Mouse (Mus musculus) lung, adult 2 months (tissue): ENCODE data around the gene Ifitm6. TPM values are rescaled to one million over a fixed set of nuclear protein-coding genes. Genes with fewer than 3 reads are reported as not detected.

Source experiments
- DNase-seq: peaks from one replicate; pipeline ENCODE4 v3.0.0; 2022
- H3K4me1 ChIP-seq: fragments of 200-500 bp; 2 replicates; pipeline ENCODE4 v1.6.1; 2011; ENCODE audit warnings: low read length; ENCODE audit not compliant: control insufficient read depth, insufficient read depth
- H3K4me3 ChIP-seq: fragments of 200-500 bp; replicated peaks from 2 replicates; pipeline ENCODE3; 2011; ENCODE audit warnings: low read depth, mild to moderate bottlenecking, control low read depth, low read length; ENCODE audit errors: extremely low read depth
- CTCF ChIP-seq: fragments of 200-500 bp; IDR thresholded peaks from 2 replicates; pipeline ENCODE4 v1.5.1; 2011; ENCODE audit warnings: mild to moderate bottlenecking, low read length, control low read depth; ENCODE audit not compliant: insufficient read depth
- POLR2A ChIP-seq: fragments of 200-500 bp; IDR thresholded peaks from 2 replicates; pipeline ENCODE4 v1.6.1; 2011; ENCODE audit warnings: low read depth, mild to moderate bottlenecking, control low read depth, low read length, borderline replicate concordance; ENCODE audit errors: extremely low read depth
- WGBS: fragments of 180-500 bp; shearing (Covaris S2); methylation state at CpG from one replicate; pipeline ENCODE4 v1.1.7; 2018; 5-methylcytosine and 5-hydroxymethylcytosine counted together
- polyA plus RNA-seq: library from polyadenylated mRNA; depleted of rRNA; stranded (reverse); fragments of >200 nt; gene quantifications from 2 replicates; pipeline ENCODE4 v1.2.3, GENCODE M21; 2012

Gene Ifitm6
- polyA plus RNA-seq, 1 experiment, result 24.3 TPM

DNA sequence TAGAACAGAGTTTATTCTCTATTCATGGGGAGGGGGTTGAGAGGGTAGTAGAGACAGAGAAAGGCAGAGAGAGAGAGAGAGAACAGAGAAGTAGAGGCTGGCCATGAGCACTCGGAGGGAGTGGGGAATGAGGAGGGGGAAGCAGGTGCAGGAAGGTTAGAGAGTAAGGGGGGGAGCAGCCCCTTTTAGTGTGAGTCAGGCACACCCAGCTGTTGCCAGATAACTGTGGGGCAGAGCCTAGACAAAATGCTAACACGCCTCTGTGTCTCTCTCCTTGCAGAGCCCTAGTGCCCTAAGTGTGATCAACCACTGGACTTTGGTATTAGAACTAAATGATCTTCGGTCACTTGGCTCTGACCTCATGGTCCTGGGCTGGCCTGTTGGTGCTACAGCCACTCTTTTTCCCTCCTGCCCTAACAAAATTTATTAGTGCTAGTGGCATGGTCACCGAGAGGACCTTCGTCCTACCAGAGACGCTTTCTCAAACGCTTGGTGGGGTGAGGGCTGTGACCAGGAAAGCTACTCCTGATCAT, 6.4 kb downstream of the Ifitm6 start:
- 94% methylated on average over 7 of the region's 7 CpGs for WGBS

GRCm38 (mm10) chr7:141010593-141010992, 7.1 kb downstream of the Ifitm6 start, which contains the start of gene Ifitm3:
Gene Ifitm3, minus strand, starts transcription at chr7:141010770.
- 3% methylated on average over 10 of the region's 10 CpGs for WGBS
- DNase-seq, result peak; percentile 58
- no peaks in the 10 kb centered on the region; the same call in 1 of the 2 replicates for H3K4me1 ChIP-seq
- H3K4me3 ChIP-seq, result peak within 1 kb of the TSS; percentile 93
- TF ChIP-seq CTCF (no peak), POLR2A (peak; percentile 93; the same call in 1 of the 2 replicates)

More for the DNA sequence above, 6.4 kb downstream of the Ifitm6 start:
- Histone ChIP-seq H3K4me3 (no peak overlapping the region), H3K4me1 (no peaks in the 10 kb centered on the region; the same call in 1 of the 2 replicates)
- DNase-seq, result no peak
- TF ChIP-seq CTCF (no peak), POLR2A (no peak)

- TF ChIP-seq CTCF (no peak), POLR2A (no peak; the same call in 1 of the 2 replicates)
- peak; percentile 21 for DNase-seq
- 49% methylated on average over 9 of the region's 9 CpGs for WGBS
- no peaks in the 10 kb centered on the region; the same call in 1 of the 2 replicates for H3K4me1 ChIP-seq
- H3K4me3 ChIP-seq, result peak overlapping the region; percentile 93
Measured at GRCm38 (mm10) chr7:141009665-141010064, 8.1 kb downstream of the Ifitm6 start.

- TF ChIP-seq POLR2A, result peak; percentile 47; the same call in 1 of the 2 replicates
- TF ChIP-seq CTCF, result peak; percentile 94
- WGBS, result 5% methylated on average over 20 of the region's 20 CpGs
Measured at GRCm38 (mm10) chr7:141008938-141009660, 8.6 kb downstream of the Ifitm6 start.

DNA sequence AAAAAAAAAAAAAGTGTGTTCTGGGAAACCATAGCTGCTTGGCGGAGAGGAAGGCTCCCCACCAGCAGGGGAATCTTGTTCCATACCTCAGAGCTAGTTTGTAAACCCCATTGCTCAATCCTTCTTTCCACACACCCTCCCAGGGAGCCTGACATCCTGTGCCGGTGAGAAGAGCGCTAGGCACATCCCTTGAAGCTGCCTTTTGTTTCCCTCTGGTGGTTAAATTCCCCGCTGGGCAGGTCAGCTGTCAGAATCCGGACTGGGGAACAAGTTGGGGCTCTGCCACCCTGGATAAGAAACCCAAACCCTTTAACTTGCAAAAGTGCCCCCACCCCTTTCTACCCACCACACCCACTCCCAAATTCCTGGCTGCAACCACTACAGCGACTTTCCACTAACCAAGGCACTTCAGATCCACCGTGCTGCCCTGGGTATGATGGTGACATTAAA, 9.4 kb downstream of the Ifitm6 start:
- 13% methylated on average over 7 of the region's 7 CpGs for WGBS
- TF ChIP-seq POLR2A (no peak), CTCF (peak; percentile 43; the same call in 1 of the 2 replicates)
- no peak overlapping the region for H3K4me3 ChIP-seq

More at GRCm38 (mm10) chr7:141008938-141009660, 8.6 kb downstream of the Ifitm6 start:
- no peaks in the 10 kb centered on the region; the same call in 1 of the 2 replicates for H3K4me1 ChIP-seq
- DNase-seq, result peak; percentile 78
- peak overlapping the region; percentile 93 for H3K4me3 ChIP-seq

GRCm38 (mm10) chr7:141006914-141007313, 10.8 kb downstream of the Ifitm6 start:
- 49% methylated on average over 5 of the region's 5 CpGs for WGBS
- TF ChIP-seq CTCF (no peak), POLR2A (no peak)
- no peak for DNase-seq
- Histone ChIP-seq H3K4me1 (no peaks in the 10 kb centered on the region; the same call in 1 of the 2 replicates), H3K4me3 (no peak overlapping the region)

More for the DNA sequence above, 9.4 kb downstream of the Ifitm6 start:
- DNase-seq, result peak; percentile 51
- no peaks in the 10 kb centered on the region; the same call in 1 of the 2 replicates for H3K4me1 ChIP-seq

- 77% methylated on average over 6 of the region's 6 CpGs for WGBS
- no peak for DNase-seq
- Histone ChIP-seq H3K4me3 (no peak overlapping the region), H3K4me1 (no peaks in the 10 kb centered on the region; the same call in 1 of the 2 replicates)
- no peak for TF ChIP-seq CTCF
- no peak for TF ChIP-seq POLR2A
Measured at GRCm38 (mm10) chr7:141006446-141006845, 11.3 kb downstream of the Ifitm6 start.

DNA sequence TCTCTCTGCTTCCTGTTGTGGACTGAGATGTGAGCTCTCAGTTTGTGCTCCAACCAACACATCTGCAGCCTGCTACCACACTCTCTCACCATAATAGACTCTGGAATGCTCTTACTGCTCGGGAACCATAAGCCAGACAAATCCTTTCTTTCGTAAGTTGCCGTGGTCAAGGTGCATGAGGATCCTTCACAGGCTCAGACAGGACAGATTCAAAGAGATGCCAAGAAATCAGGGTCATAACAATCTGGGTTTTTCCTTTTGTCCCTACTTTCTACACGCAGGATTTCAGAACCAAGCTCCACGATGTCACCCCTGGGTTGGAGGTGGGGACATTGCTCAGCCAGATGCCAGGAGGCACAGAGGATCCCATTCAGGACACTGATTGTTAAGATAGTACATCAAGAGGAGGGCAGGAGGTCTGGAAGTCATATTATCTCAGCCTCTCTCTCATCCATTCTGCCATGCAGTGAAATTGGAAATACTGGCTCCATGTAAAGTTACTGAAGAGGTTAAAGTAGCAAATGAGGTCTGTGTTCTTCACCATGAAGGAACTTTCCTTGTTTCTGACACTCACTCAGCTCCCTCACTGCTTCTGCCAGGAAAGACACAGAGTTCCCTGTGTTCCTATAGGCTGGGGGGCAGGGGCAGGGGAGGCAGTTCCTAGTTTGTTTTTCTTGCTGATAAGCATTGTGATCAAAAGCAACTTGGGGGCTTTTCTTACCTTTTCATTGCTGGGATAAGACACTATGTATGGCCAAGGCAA, 14.3 kb downstream of the Ifitm6 start:
- WGBS, result 64% methylated on average over 5 of the region's 5 CpGs
- H3K4me1 ChIP-seq, result no peaks in the 10 kb centered on the region
- H3K4me3 ChIP-seq, result no peak overlapping the region
- no peak for DNase-seq
- TF ChIP-seq POLR2A (no peak), CTCF (no peak)
